Mouse (Mus musculus) G1E (cell line): ENCODE measurements at regions not wholly inside any gene's neighbourhood (a gene's known extent, or its start where the extent isn't known, plus 50 kb on each side); places are given as distances from the start of the nearest gene placed in this dataset.

Experiments used
- CTCF ChIP-seq: IDR thresholded peaks from 2 replicates; pipeline ENCODE4 v1.5.1; 2012; ENCODE audit warnings: low read depth, low read length, inconsistent platforms, mixed read lengths
- TAL1 ChIP-seq: conservative IDR thresholded peaks from 2 replicates; pipeline ENCODE4 v1.6.1; 2012; ENCODE audit warnings: low read depth, low read length, inconsistent platforms, mixed read lengths

- TF ChIP-seq CTCF (no peak; the same call in 1 of the 2 replicates), TAL1 (no peak)
Measured at GRCm38 (mm10) chr11:45533402-45534056, 318.3 kb upstream of the Clint1 start.
